Mouse (Mus musculus) adrenal gland, postnatal 4 days (tissue): ENCODE data around the gene Tmem115. TPM values are rescaled to one million over a fixed set of nuclear protein-coding genes. Genes with fewer than 3 reads are reported as not detected.
A peak's percentile ranks its signal among the peaks of the same experiment; 100 is the strongest.
"Not testable (repeated sequence)": the region's sequence is repeated elsewhere in the genome, so short reads cannot be mapped to it uniquely, and the experiment has no call there.

ENCODE experiments used
- DNase-seq, 2 experiments: peaks; one replicate each; pipeline ENCODE4 v3.0.0; 2021 to 2022; ENCODE audit warnings: low spot score in 2 of 2, mixed read lengths in 2 of 2
- total RNA-seq, 2 experiments: library from RNA; stranded (reverse); gene quantifications; 2 replicates each; pipeline ENCODE4 v1.2.3; 2021

The Tmem115 gene
- total RNA-seq, 2 experiments from 2014 or later: 40.8 to 44.6 TPM

DNA sequence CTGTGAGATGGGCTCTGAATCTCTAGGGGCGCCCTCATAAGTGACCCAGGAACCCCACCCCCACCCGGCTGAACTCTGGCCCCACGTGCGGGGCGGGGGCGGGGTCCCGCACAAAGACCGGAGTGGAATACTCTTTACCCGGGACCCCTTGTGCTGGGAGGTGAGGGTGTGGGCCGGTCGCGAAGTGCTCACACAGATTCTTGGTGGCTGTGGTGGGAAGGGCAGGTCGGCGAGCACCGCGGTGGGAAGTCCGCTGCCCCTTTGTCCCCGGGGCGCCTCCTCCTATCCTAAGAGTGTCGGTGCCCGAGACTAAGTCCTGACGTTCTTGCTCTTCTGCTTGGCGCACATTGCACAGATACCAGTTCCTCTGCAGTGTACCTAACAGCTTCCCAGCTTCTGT is 35.5 kb downstream of the Tmem115 start:
- DNase-seq: no peak

DNA sequence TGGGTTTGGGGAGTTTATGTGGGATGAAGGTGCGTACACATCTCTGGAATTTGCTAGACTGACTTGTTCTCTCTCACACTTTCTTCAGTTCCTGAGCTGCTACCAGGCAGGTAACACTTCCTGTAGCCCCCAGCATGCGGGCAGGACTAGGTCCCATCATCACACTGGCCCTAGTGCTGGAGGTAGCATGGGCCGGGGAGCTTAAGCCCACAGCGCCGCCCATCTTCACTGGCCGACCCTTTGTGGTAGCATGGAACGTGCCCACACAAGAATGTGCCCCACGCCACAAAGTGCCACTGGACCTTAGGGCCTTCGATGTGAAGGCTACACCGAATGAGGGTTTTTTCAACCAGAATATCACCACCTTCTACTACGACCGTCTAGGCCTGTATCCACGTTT is 36.3 kb downstream of the Tmem115 start:
- DNase-seq: no peak

DNA sequence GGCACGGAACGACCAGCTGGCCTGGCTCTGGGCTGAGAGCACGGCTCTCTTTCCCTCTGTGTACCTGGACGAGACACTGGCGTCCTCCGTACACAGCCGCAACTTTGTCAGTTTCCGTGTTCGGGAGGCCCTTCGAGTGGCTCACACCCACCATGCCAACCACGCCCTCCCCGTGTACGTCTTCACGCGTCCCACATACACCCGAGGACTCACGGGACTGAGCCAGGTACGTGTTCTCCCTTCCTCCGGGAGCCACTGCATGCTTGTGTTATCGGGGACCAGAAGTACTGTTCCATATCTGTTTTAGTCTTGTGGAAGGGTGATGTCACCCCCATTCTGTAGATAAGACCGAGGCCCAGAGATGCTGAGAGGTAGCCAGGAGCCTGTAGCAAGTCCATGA is 37.1 kb downstream of the Tmem115 start:
- no peak for DNase-seq

DNA sequence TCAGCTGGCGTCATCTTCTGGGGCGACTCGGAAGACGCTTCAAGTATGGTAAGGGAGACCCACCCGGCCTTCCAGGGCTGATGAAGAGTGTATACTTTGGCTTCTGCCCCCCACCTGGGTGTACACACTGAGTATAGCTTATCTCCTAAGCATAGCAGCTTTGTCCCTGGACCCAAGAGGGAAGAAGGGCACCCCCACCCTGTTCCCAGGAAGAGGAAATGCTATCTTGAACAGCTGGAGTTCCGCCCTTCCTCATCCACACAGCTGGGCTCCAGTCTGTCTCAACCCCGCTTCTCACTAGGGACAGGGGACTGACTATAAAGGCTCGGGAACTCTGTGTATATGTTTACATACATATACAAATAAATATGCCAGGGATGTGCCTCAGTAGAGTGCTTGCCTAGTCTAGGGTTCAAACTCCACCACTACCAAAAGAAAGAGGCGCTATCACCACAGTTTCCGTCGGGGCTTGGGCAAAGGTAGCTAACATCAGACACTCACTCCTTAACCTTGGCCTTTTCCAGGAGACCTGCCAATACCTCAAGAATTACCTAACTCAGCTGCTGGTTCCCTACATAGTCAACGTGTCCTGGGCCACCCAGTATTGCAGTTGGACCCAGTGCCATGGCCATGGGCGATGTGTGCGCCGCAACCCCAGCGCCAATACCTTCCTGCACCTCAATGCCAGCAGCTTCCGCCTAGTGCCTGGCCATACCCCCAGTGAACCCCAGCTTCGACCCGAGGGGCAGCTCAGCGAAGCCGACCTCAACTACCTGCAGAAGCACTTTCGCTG is 38.0 kb downstream of the Tmem115 start:
- no peak for DNase-seq

DNA sequence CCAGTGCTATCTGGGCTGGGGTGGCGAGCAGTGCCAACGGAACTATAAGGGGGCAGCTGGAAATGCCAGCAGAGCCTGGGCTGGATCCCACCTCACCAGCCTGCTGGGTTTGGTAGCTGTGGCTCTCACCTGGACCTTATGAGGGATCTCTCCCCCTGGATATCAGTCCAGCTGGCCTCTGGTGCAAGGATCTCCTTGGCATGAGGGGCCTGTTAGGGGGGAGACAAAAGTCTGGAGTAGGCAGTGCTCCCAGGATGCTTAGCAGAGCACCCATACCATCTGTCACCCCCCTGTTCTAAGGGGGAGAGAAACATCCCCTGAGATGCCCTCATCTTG is 38.5 kb downstream of the Tmem115 start:
- DNase-seq: no peak

DNA sequence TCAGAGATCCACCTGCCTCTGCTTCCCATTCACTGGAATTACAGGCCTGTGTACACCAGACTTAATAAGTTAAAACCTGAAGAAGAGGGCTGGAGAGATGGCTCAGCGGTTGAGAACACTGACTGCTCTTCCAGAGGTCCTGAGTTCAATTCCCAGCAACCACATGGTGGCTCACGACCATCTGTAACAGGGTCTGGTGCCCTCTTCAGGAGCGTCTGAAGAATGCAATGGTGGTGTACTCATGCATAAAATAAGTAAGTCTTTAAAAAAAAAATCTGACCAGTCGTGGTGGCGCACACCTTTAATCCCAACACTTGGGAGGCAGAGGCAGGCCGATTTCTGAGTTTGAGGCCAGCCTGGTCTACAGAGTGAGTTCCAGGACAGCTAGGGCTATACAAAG is 40.0 kb downstream of the Tmem115 start:
- not testable (repeated sequence) for DNase-seq

DNA sequence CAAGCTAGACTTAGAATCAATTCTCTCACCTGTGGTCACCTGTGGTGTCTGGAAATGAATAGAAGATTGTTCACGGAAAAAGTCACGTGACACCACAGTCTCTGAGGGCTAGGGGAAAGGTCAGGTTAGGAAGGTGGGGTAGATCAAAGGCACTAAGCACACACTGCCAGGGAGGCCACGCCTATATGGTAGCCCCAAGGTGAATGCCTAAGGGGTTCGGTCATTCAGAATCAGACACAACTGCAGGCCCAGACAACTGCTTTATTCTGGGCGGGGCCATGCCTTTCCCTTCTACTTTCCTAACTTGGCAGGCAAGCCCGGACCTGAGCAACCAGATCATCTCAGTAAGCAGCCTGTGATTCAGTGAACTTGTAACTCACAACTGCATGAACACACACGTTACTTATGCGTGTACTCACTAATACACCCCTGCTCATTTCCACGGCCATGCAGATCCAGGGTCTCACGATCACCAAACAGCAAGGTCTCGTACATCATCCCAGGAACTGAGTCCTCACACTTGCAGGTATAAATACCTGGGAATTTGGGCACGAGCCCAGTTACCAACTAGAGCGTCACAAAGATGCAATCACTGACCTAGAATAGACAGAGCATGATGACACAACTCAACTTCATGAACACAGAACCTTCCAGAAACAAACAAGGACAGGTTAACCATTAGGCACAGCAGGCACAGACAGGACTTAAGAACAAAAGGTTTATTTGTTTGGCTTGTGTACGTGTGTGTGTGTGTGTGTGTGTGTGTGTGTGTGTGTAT is 42.0 kb downstream of the Tmem115 start:
- DNase-seq: no peak

DNA sequence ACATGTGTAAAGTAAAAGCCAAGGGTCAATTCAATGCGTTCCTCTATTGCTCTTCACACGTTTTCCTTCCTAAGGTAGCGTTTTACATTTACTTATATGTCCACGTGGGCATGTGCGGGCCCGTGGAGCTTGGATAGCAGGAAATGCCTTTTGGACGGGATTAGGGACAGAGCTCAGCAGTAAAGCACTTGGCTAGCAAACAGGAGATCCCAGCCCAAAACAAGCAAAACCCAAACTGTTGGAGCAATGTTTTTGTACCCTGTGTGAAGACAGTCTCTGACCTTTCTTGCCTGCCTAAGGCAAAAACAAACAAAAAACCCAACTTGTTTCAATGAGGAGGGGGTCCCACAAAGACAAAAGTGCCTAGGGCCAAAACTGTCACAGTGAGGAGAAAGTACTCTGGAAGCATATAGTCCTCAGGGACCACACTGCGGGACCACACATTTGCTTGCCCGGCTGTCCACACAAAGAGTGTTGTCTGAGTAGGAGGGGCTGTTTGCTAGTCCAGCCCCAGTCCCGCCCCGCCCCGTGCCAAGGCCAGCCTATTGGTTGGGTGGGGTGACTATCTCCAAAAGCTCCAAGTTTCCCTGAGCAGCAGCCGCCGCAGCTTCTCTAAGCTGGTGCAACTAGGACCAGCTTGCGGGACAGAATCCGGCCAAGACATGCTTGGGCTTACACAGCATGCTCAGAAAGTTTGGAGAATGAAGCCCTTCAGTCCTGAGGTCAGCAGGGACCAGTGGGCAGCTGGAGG is 42.8 kb downstream of the Tmem115 start, which contains the start of gene Hyal1:
Gene Hyal1 (plus strand): TSS at position 571 of the 751 bp plus-strand sequence.
- DNase-seq: peak; percentile 46 to 75

DNA sequence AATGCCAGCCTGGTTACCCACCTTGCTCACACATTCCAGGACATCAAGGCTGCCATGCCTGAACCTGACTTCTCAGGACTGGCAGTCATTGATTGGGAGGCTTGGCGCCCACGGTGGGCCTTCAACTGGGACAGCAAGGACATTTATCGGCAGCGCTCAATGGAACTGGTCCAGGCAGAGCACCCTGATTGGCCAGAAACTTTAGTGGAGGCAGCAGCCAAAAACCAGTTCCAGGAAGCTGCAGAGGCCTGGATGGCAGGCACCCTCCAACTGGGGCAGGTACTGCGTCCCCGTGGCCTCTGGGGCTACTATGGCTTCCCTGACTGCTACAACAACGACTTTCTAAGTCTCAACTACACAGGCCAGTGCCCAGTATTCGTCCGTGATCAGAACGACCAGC is 44.1 kb downstream of the Tmem115 start:
- no peak for DNase-seq

DNA sequence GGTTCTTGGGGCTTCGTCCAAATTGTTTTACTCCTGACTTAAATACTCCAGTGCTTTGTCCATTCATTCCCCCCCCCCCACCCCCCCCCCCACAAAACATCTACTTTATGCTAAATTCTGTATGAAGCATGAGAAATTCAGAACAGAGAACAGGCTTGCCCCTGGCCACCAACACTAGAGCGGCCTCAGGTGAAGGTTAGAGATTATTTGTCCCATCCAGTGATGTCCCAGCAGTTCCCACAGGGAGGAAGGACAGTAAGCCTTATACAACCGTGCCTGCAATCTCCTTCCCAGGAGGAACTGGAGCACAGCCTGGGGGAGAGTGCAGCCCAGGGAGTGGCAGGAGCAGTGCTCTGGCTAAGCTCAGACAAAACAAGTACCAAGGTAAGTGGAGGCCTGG is 44.8 kb downstream of the Tmem115 start, which contains the start of gene Naa80:
Gene Naa80 (plus strand): TSS at position 301 of the 400 bp plus-strand sequence.
- no peak for DNase-seq

DNA sequence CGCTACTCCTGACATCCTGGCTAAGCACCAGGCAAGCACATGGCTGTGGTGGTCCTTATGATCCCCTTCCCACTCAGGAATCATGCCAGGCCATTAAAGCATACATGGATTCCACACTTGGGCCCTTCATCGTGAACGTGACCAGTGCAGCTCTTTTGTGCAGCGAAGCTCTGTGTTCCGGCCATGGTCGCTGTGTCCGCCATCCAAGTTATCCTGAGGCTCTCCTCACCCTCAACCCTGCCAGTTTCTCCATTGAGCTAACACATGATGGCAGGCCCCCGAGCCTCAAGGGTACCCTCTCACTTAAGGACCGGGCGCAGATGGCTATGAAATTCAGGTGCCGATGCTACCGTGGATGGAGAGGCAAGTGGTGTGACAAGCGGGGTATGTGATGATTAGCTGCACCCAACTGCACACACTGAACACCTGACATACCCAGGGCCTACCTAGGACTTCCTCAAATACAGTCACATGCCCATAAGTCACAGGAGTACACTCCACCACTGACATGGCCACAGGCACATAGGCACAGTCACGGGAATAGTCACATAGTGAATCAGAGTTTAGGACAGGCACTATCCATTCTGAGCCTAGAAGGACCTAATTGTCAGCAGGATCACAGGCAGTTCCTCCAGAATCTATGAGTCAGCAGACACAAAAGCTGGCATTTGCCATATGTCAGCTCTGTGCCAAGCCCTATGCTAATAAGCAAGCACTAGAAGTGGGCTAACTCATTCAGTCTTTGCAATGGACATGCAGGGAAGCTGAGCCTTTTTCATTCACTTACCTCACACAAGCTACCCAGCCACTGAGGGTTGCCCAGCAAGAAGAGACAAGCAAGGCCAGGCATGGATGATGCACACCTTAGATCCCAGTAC is 45.5 kb downstream of the Tmem115 start:
- no peak for DNase-seq

DNA sequence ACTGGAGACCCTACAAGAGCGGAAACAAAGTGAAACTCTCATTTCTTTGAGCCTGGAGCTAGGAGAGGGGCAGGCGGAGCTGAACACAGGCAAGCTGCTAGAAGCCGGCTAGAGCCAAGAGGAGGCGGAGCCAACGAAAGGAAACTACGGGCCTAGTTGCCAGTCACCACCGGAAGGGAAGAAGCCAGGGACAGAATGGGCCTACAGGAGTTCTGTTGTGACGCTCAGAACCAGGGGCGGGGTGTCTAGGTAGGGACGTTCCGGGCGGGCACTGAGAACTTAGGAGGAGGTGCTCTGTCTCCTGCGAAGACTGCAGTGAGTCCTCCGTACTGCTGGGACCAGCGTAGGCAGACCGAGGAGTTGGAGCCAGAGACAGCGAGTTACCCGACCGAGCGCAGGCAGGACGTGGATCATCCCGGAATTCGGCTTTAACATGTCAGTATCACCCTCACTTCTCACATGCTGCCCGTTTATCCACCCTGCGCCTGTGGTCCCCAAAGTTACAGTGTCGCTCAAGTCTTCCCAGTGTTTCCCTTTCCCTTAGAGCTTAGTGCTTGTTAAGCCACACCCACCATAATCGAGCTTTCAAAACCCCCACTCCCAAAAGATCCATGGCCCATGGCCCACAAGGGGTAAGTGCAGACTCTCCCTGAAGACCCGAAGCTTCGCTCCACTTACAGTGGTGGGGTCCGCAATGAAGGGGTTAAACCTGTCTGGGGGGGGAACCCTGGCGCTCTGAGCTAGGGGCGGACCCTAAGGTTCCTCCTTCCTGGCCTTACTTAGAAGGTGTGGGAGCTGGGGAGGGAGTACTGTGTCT is 47.0 kb downstream of the Tmem115 start, which contains the start of gene Hyal3:
Gene Hyal3 (plus strand): TSS at position 318 of the 817 bp plus-strand sequence.
- DNase-seq: peak; percentile 60 to 80

DNA sequence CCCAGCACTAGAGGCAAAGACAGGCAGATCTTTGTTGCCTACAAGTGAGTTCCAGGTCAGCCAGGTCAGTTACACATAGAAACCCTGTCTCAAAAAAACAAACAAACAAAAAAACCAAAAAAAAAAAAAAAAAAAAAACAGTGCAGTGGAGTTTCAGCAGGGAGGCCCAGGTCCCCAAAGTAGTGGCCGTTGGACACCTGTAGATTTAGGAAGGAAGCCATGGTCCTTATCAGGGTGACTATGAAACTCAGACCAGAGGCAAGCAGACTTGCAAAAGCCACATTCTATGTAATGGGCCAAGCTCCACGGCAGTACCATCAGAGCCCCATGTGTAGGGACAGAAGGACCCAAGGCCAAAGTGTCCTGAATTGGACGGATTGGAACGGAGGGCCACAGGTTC is 47.8 kb downstream of the Tmem115 start:
- no peak for DNase-seq

DNA sequence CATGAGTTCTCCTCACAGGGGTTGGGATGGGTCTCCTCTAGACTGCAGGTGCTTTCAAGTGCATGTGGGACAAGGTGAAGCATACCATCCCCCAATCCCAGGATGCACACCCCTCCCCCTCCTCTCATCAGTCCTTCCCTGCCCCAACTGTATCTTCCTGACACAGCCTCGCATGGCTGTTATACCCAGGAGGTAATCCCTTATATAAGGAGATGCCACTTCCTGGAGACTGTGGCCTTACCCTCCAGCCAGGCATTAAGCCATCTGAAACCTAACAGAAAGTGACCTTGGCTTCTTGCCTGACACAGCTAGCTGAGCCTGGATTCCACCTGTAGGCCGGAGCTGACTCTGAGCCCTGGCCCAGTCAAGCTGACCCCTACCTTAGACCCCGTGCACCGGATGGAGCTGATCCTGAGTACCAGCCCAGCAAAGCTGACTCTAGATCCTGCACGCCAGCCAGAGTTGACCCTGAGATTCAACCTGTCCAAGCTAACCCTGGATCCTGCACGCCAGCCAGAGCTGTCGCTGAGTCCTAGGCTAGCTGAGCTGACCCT is 48.8 kb downstream of the Tmem115 start:
- no peak for DNase-seq

DNA sequence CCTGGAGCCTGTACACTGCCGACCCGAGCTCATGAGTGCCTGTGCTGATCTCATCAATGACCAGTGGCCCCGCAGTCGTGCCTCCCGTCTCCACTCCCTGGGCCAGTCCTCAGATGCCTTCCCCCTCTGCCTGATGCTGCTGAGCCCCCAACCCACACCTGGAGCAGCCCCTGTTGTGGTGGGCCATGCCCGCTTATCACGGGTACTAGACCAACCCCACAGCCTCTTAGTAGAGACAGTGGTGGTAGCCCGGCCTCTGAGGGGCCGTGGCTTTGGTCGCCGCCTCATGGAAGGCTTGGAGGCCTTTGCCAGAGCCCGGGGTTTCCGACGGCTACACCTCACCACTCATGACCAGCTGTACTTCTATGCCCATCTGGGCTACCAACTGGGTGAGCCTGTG is 49.4 kb downstream of the Tmem115 start:
- no peak for DNase-seq

DNA sequence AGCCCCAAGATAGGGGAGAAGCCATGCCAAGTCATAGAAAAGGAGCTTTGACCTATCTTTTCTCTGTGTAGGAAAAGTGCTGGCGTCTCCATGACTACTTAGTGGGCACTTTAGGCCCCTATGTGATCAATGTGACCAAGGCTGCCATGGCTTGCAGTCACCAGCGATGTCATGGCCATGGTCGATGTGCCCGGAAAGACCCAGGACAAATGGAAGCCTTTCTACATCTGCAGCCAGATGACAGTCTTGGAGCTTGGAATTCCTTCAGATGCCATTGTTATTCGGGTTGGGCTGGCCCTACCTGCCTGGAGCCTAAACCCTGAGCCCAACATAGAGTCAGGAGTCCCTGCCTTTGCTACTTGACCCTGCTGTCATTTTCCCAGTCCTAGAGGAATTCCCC is 52.8 kb downstream of the Tmem115 start:
- DNase-seq: no peak

DNA sequence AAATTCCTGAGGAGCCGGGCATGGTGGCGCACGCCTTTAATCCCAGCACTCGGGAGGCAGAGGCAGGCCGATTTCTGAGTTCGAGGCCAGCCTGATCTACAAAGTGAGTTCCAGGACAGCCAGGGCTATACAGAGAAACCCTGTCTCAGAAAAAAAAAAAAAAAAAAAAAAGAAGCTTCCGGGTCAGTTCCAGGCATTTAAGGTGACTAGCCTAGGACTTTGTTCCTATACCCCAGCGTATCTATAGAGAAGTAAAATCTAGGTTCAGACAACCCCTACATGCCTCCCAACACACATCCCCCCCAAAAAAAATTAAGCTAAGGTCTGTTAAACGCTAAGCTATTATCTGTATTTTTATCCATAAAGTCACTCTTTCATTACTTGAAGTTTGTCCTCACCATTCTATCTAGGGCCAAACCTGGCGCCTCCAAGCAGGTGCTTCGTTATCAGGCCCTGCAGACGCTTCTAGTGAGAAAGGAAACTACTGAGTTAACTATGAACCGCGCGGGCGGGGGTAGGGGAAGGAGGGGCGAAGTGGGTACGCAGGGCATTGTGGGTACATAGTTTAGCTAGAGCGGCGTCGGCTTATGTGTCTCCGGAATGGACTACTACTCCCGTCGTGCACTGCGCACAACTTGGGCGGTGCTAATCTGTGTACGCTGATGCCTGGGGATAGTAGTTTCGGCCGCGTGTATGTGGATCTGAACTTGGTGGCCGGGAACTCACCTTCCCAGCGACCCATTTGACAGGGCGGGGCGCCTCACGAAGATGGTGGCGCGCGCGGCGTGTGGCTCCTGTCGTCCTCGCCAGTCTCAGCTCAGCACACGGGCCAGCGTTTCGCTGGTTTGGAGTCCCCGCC is 53.5 kb downstream of the Tmem115 start, which contains the start of gene Ifrd2:
Gene Ifrd2 (plus strand): TSS at position 669 of the 859 bp plus-strand sequence.
- DNase-seq: peak; percentile 67 to 92
